Mouse (Mus musculus) cerebellum, adult 11-12 months (tissue): ENCODE data around the gene Tmem56.

Source experiments
- DNase-seq: peaks from one replicate; pipeline ENCODE4 v3.0.0; 2022

The Tmem56 gene

DNA sequence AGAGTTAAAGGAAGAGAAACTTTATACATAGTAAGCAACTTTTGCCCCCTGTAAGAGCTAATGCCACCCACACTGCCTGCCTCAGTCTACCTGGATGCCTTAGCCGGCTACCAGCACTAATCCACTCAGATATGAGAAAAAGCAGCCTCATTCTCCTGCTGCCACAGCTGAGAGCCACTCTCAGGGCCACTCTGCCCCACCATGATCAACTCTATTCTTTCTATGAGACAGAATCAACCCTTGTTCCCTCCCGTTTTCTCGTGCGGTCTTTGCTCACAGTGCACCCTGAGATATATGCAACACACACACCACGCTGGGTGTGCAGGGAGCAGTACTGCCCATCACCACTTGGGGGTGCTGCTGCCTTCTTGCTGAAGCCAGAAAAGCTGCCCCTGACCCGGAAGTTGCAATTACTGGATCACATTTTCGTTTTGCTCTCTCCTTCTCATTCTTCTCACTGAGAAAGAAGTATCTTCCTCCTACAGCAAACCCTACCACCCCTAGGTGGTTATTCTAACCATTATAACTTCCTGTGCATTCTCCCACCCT lies 119.6 kb downstream of the Tmem56 start:
- DNase-seq = peak; percentile 25

DNA sequence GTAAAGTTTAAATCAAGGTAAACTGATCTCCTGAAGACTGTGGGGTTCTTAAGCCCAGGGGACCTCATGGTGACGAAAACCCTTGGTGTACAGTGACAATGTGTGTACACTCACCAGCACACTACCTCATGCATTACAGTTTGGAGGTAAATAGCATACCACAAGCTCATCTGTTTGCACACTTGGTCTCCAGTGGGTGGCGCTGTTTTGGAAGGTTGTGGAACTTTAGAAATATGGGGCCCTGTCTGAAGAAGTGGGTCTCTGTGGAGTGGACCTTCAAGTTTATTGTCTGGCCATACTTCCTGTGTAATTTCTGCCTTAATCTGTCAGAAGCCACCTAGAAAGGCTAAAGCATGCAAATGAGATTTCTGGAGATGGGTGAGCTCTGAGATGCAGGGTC lies 121.2 kb downstream of the Tmem56 start:
- DNase-seq = no peak

GRCm38 (mm10) chr3:121160424-121160823 lies 122.5 kb downstream of the Tmem56 start:
- DNase-seq = no peak

GRCm38 (mm10) chr3:121159566-121159965 lies 123.3 kb downstream of the Tmem56 start:
- DNase-seq = peak; percentile 53

DNA sequence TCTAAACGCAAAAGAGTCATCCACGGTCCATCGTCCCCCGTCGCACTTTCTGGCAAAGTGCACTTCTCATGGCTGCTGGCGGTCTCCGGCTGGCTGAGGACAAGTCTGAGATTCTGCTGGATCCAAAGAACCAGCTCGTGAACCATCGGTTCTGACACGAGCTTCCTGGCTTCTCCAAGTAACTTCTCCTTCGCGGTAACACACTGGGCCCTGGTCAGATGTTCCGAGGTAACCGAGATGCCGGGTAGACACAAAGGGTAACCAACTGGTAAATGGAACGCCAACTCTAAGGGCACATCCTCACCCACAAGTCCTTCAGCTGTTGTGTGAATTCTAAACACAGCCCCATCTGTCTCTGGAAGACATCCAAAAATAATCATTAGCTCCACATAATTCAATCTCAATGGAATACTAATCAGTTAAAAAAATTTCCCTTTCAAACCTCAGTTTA lies 124.0 kb downstream of the Tmem56 start:
- DNase-seq = peak; percentile 53

DNA sequence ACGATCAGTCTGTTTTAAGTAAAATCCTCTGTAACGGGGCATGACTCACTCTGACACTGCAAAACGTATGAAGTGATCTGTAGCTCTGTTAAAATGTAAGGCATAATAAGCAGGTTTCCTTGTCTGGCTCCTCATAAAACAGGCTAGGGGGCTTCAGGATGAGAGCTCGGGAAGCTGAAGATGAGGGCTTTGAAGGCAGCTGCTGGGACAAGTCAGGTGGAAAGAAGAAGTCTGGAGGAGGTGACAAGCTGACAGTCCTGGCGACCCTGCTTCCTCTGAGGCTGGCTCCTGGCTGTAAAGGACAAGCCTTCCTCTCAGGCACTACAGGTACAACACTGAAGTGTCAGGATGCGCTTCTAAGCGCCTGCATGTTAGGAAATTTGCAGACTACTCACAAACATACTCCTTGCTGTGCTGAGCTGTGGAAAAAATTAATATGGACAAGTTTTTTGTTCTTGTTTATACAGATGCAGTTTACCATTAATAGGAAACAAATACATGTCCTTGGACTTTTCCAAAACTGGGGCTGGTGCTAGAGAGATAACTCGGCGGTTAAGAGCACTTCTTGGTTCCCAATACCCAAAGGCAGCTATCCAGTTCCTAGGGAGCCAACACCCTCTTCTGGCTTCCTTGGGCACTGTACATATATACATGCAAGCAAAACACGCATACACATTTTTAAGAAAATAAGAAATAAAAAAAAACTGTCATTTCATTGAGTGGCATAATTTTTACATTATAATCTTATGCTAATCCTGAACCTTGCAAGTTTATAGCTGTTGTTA lies 125.2 kb downstream of the Tmem56 start:
- DNase-seq = no peak

DNA sequence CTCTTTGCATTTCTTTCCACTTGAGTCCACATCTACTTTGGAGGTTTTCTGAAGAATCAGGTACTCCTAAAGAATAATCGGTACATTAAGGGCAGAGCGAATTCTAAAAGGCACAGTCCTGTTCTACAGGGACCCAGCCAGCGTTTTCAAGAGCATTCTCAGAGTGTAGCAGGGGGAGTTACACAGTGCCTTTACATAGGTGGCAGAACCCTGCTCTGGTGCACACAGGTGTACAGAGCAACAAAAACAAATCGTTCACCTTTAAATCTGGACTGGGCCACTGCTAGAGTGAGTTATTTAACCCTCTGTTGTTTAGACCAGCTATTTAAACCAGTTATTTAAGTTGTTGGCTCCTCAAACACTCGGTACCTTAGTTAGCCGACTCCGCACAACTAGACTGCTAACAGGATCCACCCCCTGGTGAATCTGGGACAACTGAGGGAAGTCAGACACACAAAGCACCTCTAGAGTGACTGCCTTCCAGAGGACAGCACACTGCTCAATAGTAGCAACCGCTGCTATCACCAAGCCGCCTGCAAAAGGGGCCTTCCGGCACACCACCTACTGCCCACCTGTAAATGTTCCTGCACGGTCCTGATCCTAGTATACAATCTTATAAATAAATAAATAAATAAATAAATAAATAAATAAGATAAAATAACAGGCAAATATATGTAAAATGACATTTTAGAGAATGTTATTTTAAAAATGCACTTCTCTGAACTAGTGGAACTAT lies 126.3 kb downstream of the Tmem56 start:
- DNase-seq = no peak

- no peak for DNase-seq
These were observed 126.9 kb downstream of the Tmem56 start for GRCm38 (mm10) chr3:121156043-121156442.
